Mouse (Mus musculus) T-helper 1 cell (primary cell): ENCODE results near the gene Aldh18a1.
"Not testable (repeated sequence)": the region's sequence is repeated elsewhere in the genome, so short reads cannot be mapped to it uniquely, and the experiment has no call there.

Experiments
- in situ Hi-C: fragments of 300-600 bp; cut with MboI, MseI; formaldehyde crosslinking; loops from one replicate; pipeline ENCODE4 v1.15.1; 2025; ENCODE audit warnings: high pct_unique_total_duplicates

Aldh18a1 gene

GRCm38 (mm10) chr19:40588293-40588654, at the start of gene Aldh18a1:
Aldh18a1 (minus strand) TSS chr19:40588463.
- in situ Hi-C loops = no loop called here

GRCm38 (mm10) chr19:40637601-40638000, 49.3 kb upstream of the Aldh18a1 start:
- in situ Hi-C loops = no loop called here

DNA sequence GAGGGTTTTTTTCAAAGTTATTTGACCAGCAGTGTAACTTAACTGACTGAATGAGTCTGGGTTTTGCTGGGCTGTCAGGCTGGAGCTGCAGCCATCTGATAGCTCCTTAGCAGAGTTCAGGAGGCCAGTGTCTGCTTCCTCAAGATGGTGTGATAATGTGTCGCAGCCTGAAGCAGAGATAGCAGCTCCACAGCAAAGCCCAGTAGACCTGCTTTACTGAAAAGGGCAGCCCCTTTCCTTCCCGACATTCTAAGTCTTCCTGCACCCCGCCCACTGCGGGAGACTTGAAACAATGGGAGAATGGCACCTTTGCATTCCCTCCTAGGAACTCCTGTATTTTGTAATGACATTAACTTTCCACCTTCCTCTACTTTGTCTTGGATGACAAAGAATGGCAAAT, 48.8 kb upstream of the Aldh18a1 start:
- in situ Hi-C loops = no loop called here

DNA sequence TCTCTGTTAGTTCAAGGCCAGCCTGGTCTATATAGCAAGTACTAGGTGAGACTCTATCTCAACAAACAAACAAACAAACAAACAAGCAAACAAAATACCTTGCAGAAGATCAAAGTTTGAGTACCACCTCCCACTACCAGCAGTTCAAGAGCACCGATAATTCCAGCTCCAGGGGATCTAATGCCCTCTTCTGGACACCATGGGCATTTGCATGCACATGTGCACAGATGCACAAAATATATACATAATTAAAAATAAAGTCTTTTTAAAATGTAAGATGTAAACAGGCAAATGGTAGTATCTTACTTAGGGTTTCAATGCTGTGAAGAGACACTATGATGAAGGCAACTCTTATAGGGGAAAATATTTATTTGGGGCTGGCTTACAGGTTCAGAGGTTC, 44.9 kb upstream of the Aldh18a1 start:
- in situ Hi-C loops = no loop called here

GRCm38 (mm10) chr19:40632668-40633067, 44.4 kb upstream of the Aldh18a1 start:
- in situ Hi-C loops = no loop called here

GRCm38 (mm10) chr19:40632193-40632592, 43.9 kb upstream of the Aldh18a1 start:
- in situ Hi-C loops = no loop called here

- in situ Hi-C loops = no loop called here
These were observed 42.3 kb upstream of the Aldh18a1 start for GRCm38 (mm10) chr19:40630606-40631005.

DNA sequence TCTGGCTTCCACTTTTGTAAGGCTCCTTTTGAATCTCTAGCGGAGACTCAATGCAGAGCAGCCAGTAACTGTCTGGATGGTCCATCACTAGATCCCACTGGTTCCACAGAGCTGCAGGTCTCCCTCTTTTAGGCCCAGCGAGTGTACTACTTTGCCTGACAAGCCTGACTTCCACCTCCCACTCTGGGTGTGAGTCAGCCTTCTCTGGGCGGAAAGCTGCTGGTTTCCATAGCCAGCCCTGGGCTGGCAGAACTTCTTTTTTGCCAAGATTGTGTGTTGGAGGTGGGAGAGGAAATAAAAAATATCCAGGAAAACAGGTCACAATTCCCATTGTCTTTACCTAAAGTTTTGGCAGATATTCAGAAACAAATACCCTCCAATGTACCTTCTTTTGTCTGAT, 41.8 kb upstream of the Aldh18a1 start:
- in situ Hi-C loops = no loop called here

GRCm38 (mm10) chr19:40628950-40629349, 40.7 kb upstream of the Aldh18a1 start:
- in situ Hi-C loops = no loop called here

DNA sequence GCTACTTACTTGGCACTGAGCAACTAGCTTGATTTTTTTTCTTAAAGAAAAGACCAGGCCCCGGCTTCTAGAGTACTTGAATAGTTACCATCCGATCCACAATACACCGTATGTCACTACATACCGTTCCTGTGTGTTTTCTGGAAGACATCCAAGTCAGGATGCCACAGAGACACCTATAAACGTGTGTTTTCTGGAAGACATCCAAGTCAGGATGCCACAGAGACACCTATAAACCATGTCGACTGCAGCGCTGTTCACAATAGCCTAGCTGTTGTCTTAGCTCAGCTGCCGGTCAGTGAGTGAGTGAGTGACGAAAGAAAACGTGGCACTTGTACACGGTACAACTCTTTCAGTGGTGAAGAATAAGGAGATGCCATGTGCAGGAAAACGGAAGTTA, 37.7 kb upstream of the Aldh18a1 start:
- in situ Hi-C loops = no loop called here

DNA sequence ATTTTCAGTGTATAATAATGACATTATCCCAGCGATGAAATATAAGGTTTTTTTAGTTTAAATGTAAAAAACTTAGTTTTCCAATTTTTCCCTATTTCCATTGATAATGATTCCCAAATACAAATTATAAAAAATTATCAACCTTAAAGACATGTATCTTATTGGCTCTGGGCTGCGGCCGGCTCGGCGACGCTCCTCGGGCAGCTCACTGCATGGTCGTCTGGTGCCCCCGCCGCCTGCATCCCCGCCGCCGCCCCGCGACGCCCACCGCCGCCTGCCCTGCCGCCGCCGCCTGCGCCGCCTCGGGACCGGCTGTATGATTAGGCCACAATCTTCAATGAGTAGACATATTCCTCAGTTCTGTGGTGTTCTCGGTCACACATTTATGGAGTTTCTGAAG, 33.4 kb upstream of the Aldh18a1 start:
- in situ Hi-C loops = not testable (repeated sequence)

- in situ Hi-C loops = no loop called here
These were observed 27.8 kb upstream of the Aldh18a1 start for GRCm38 (mm10) chr19:40616021-40616420.

DNA sequence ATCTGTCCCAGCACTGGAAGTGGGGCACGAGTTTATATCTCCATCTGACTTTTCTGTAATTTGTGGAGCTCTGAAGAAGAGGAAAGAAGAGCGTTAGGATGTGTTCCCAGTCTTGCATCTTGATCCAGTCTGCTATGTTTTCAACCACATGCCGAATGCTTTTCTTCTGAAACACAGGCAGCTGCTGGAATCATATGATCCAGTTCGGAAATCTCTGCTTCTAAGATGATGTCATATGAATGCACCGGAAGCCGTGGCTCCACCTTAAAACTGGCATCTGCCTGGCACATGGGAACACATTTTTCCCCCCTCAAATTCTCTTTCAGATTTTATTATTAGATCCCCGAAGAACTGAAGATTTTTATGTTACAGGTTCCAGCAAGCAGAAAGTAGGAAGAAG, 26.5 kb upstream of the Aldh18a1 start:
- in situ Hi-C loops = loop anchor here (5.0 kb wide), 1 partner anchor 107 kb away; no protein-coding TSS in a partner anchor

- in situ Hi-C loops = loop anchor here (5.0 kb wide), 1 partner anchor 110 kb away; no protein-coding TSS in a partner anchor
These were observed 23.7 kb upstream of the Aldh18a1 start, which contains the start of the genes Tctn3 and Entpd1 for GRCm38 (mm10) chr19:40611830-40612506. Tctn3 (minus strand) TSS chr19:40612233. Entpd1 (plus strand) TSS chr19:40612366.

DNA sequence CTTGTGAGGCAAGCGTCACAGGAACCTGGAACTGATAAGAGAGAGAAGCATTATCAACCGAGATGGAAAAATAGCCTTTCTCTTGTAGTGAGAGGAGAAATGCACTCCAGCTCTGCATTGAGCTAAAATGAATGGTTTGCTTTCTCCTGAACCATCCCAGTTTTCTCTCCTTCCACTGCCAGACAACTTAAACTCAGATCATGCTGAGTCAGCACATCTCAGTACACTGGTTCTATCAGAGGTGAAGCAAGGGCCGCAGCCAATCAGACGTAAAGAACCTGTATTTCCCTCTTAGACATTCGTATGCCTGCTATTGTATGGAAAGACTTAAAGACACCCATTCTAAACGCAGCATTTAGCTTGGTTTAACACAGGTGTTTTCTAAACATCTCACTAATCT, 19.4 kb upstream of the Aldh18a1 start:
- in situ Hi-C loops = no loop called here

DNA sequence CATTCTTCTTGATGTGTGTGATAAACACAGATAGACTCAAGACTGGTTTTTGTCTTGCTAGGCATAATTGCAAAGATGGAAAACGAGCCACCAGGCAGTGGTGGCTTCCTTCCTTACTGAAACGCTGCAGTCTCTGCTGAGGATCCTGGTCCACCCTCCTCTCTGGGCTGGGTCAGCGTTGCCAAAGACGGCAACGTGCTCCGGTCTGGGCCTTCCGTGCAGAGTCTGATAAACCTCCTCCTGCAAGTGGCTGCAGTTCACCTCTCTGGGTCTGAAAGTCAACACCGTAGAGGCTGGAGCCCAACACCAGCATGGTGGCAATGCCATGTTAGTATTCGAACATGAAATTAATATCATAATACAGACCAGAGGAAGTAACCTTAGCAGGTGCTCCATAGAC, 16.9 kb upstream of the Aldh18a1 start:
- in situ Hi-C loops = no loop called here

- in situ Hi-C loops = no loop called here
These were observed 13.6 kb upstream of the Aldh18a1 start for GRCm38 (mm10) chr19:40601870-40602269.

GRCm38 (mm10) chr19:40600846-40601245, 12.6 kb upstream of the Aldh18a1 start:
- in situ Hi-C loops = not testable (repeated sequence)

DNA sequence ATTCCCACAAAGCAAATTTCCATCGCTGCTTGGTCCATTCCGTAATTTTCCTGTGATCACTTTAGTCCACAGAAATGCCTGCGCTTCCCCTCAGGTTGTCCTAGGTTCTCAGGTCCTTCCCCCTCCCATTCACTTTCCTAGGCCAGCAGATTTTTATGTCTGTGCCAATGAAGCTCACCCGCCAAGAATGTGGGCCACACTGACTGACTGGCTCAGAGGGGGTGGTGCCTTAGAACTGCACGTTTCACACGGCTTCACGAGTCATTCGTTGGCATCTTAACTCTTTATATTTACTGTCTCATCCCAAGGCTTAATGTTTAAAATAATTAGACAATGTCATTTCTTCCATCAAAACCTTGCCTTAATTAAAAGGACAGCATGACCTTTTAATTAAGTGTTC, 7.6 kb upstream of the Aldh18a1 start:
- in situ Hi-C loops = no loop called here

- in situ Hi-C loops = no loop called here
These were observed 7.0 kb upstream of the Aldh18a1 start for GRCm38 (mm10) chr19:40595231-40595630.

- in situ Hi-C loops = no loop called here
These were observed 1.2 kb upstream of the Aldh18a1 start for GRCm38 (mm10) chr19:40589530-40589880.

DNA sequence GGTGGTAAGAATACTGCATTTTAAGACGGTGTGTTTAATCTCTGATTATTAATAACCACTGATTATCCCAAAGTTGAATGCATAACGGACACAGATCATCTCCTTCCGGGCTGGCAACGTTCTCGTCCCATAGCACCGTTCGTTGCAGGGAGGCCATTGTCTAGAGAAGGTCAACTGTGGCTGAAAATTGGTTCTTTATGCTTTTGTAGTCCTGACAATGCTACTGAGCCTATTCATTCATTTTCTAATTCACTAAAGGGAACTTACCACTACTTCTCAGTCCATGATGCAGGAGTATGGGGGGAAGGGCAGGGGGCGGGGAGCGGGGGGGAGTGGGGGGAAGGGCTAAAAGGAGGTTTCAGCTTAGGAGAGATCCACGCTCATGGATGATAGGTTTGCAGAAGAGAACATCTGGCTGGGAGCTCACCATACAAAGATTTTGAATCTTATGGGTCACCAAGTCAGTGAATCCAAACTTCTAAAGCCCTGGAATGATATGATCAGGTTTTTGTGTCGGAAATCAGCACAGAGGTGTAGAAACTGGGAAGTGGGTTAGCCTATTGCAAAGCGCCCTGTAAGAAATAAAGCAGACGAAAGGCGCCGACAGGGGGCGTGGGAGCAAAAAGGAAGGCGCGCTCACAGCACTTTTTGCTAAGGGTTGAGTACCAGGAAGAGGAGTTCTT, 725 bp upstream of the Aldh18a1 start:
- in situ Hi-C loops = no loop called here
